Mouse (Mus musculus) limb, embryonic 11.5 days (tissue): ENCODE data around the gene Olfr749. TPM values are rescaled to one million over a fixed set of nuclear protein-coding genes. Genes with fewer than 3 reads are reported as not detected.

Source experiments
- ATAC-seq: fragments of 200-750 bp; cut with Nextera tagmentation; 2 replicates; pipeline ENCODE4 v1.8.0; 2017; ENCODE audit warnings: low read depth; ENCODE audit not compliant: insufficient number of reproducible peaks, low FRiP score, low TSS enrichment
- DNase-seq: peaks from one replicate; pipeline ENCODE4 v3.0.0-alpha.2; 2015; ENCODE audit warnings: low spot score
- H3K27ac ChIP-seq: fragments of 300-500 bp; sonication (generic); replicated peaks from 2 replicates; pipeline ENCODE4 v1.5.1; 2014; ENCODE audit warnings: low read depth, mild to moderate bottlenecking, low read length
- H3K27me3 ChIP-seq: fragments of 300-500 bp; sonication (generic); 2 replicates; pipeline ENCODE4 v1.6.1; 2014; ENCODE audit warnings: mild to moderate bottlenecking, low read length, mixed read lengths; ENCODE audit not compliant: control insufficient read depth, insufficient read depth
- H3K36me3 ChIP-seq: fragments of 300-500 bp; sonication (generic); 2 replicates; pipeline ENCODE4 v1.6.1; 2014; ENCODE audit warnings: mild to moderate bottlenecking, low read length, moderate library complexity, mixed read lengths; ENCODE audit not compliant: control insufficient read depth, insufficient read depth
- H3K4me1 ChIP-seq: fragments of 300-500 bp; sonication (generic); 2 replicates; pipeline ENCODE4 v1.6.1; 2014; ENCODE audit warnings: low read length, mixed read lengths; ENCODE audit not compliant: control insufficient read depth, insufficient read depth
- H3K4me2 ChIP-seq: fragments of 300-500 bp; sonication (generic); 2 replicates; pipeline ENCODE4 v1.6.1; 2014; ENCODE audit warnings: low read depth, mild to moderate bottlenecking, moderate library complexity; ENCODE audit not compliant: severe bottlenecking
- H3K4me3 ChIP-seq: fragments of 300-500 bp; sonication (generic); 2 replicates; pipeline ENCODE4 v1.5.1; 2014; ENCODE audit warnings: low read depth, low read length
- H3K9ac ChIP-seq: fragments of 300-500 bp; sonication (generic); 2 replicates; pipeline ENCODE4 v1.6.1; 2014; ENCODE audit warnings: mild to moderate bottlenecking, low read length
- H3K9me3 ChIP-seq: fragments of 300-500 bp; sonication (generic); 2 replicates; pipeline ENCODE4 v1.6.1; 2016; ENCODE audit warnings: low read length; ENCODE audit not compliant: control insufficient read depth
- WGBS: fragments of 180-500 bp; shearing (Covaris S2); extraction: QIAGEN DNeasy Blood & Tissue Kit; methylation state at CpG from one replicate; pipeline ENCODE4 v1.1.7; 2014; 5-methylcytosine and 5-hydroxymethylcytosine counted together
- polyA plus RNA-seq: library from polyadenylated mRNA; unstranded; fragments of >200 nt; fragmentation: Nextera tagmentation; extraction: Ambion mirVana; gene quantifications from 2 replicates; pipeline ENCODE4 v1.2.1, GENCODE M21; 2014

Gene Olfr749
- polyA plus RNA-seq, result not detected in 2 replicates

DNA sequence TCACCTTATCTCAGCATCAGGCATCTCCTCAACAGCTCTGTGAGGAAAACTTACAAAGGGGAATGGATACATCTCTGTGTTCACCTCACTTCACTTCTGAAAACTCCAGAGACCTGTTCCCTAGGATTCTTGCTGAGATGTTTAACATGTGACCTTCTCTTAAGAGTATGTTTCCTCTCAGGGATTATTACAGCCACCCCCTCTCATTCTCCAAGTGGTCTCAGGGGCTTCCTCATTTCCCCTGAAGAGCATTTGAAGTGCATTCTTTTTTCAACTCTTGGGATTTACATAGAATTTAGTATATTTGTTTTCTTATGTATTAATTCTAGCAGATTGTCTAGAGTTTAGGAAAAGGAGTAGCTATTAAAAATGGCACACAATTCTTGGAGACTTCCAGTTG, at the start of gene Olfr749:
Gene Olfr749, minus strand, starts transcription at position 101 of the 400 bp plus-strand sequence.
- Histone ChIP-seq H3K9ac (no peak within 1 kb of the TSS), H3K36me3 (no peaks in the 10 kb centered on the region), H3K27ac (no peak within 1 kb of the TSS), H3K4me3 (no peak within 1 kb of the TSS), H3K4me1 (no peaks in the 10 kb centered on the region), H3K27me3 (no peaks in the 10 kb centered on the region), H3K9me3 (no peaks in the 10 kb centered on the region), H3K4me2 (no peak within 1 kb of the TSS)
- no peak for ATAC-seq
- DNase-seq, result no peak

DNA sequence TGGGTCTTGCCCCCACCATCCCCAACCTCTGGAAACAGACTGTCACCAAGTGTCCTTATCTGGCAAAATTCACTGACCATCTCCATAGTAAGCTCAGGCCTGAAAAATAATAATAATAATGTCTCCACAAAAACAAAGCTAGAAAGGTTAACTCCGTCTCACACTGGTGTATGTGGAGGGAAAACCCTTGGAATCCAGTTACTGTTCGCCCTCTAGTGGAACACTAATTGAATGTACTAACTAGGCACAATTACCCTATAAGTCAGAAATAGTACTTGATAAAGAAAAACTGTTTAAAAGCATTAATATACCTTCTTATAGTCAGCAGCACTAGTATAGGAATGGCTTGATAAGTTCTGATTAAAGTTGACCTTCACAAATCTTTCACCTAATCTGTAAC, 43.3 kb upstream of the Olfr749 start:
- DNase-seq (no peak), ATAC-seq (no peak)
- Histone ChIP-seq H3K27ac (no peak overlapping the region), H3K9me3 (no peaks in the 10 kb centered on the region), H3K4me3 (no peak overlapping the region), H3K27me3 (no peaks in the 10 kb centered on the region), H3K36me3 (0 out of 2 replicates have a peak, but pooled peaks cover under 1% of the 10 kb centered on the region), H3K4me2 (no peak overlapping the region), H3K9ac (no peak overlapping the region), H3K4me1 (0 out of 2 replicates have a peak, but pooled peaks cover 3% of the 10 kb centered on the region)
- WGBS, result 13% methylated on average over 2 of the region's 2 CpGs

DNA sequence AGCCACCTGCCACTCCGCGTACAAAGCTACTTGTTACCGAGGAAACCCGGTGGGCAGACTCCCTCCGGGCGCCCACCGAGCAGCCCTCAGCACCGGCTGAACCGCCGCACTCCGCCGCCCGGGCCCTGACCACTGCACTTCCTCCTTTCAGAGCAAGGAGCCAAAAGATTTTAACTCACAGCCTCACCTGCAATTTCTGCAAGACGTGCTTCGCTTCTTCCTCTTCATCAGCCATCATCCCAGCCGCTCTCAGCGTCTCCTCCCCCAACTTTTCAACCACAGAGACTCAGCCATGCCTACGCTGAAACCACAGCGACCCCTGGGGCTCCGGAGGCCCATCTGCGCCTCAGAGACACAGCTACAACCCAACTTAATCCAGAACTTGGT, 40.4 kb upstream of the Olfr749 start, which contains the start of gene Ttc5:
Gene Ttc5, minus strand, starts transcription at position 269 of the 387 bp plus-strand sequence.
- ATAC-seq (peak; percentile 91), DNase-seq (peak; percentile 98)
- H3K27me3 ChIP-seq, result no peaks in the 10 kb centered on the region
- H3K36me3 ChIP-seq, result peaks cover 2% of the 10 kb centered on the region; the same call in 1 of the 2 replicates
- H3K27ac ChIP-seq, result no peak within 1 kb of the TSS
- H3K9me3 ChIP-seq, result no peaks in the 10 kb centered on the region
- H3K4me2 ChIP-seq, result peak within 1 kb of the TSS; percentile 49
- 0 out of 2 replicates have a peak, but pooled peaks cover 3% of the 10 kb centered on the region for H3K4me1 ChIP-seq
- peak within 1 kb of the TSS; percentile 75 for H3K4me3 ChIP-seq
- under 1% methylated on average over 21 of the region's 21 CpGs for WGBS
- peak within 1 kb of the TSS; percentile 81 for H3K9ac ChIP-seq

DNA sequence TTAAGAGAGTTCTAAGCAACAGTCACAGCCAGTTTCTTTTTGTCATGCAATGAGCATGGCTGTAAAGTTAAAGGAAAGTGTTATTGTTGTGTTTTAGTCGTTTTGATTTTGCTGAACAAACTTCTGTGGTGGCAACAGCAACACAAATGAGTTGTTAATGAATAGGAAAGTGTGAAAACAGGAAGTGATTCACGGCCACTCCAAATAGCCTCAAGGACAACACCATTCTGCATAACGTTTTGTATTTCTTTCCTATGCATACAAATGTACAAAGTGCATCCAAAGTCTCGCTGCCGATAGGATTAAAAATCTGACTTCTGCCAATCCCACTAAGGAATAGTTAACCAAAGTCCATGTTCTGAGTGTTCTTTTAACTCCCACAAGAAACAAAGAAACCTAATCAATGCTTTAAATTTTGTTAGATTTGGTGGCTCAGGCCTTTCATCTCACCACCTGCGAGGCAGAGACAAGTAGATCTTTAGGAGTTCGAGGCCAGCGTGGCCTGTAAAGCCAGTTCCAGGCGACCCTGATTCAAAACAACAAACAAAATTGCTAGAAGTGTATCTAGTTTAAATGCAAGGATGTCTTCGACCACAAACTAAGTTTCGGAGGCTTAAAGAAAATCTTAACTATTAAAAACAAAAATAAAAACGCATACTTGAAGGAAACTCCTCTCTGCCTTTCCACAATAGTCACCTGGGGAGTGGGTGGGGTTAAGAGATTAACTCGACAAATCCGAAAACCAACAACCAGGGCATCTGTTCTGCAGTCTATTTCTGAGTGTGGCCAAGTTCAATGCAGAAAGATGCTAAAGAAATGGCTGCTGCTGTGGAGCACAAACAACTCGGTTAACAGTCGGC, 39.7 kb upstream of the Olfr749 start:
- Histone ChIP-seq H3K36me3 (peaks cover 2% of the 10 kb centered on the region; the same call in 1 of the 2 replicates), H3K9ac (peak overlapping the region; percentile 81), H3K27ac (no peak overlapping the region), H3K4me3 (peak overlapping the region; percentile 75), H3K4me1 (0 out of 2 replicates have a peak, but pooled peaks cover 3% of the 10 kb centered on the region), H3K9me3 (no peaks in the 10 kb centered on the region), H3K27me3 (no peaks in the 10 kb centered on the region), H3K4me2 (peak overlapping the region; percentile 49)
- WGBS, result 29% methylated on average over 16 of the region's 16 CpGs
- ATAC-seq (no peak), DNase-seq (peak; percentile 38)

DNA sequence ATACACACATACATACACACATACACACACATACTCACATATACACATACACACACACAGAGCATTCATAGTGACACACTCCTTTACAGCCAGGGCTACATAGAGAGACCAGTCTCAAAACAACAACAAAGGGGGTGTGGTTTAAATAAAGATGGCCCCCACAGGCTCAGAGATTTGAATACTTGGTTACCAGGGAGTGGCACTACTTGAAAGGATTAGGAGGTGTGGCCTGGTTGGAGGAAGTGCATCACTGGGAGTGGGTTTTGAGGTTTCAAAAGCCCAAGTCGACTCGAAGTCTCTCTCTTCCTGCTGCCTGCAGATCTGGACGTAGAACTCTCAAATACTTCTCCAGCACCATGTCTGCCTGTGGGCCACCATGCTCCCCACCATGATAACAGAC, 37.3 kb upstream of the Olfr749 start:
- H3K27me3 ChIP-seq, result no peaks in the 10 kb centered on the region
- no peak overlapping the region for H3K9ac ChIP-seq
- H3K4me1 ChIP-seq, result 0 out of 2 replicates have a peak, but pooled peaks cover 3% of the 10 kb centered on the region
- ATAC-seq (no peak), DNase-seq (no peak)
- peaks cover 4% of the 10 kb centered on the region; the same call in 1 of the 2 replicates for H3K36me3 ChIP-seq
- H3K4me2 ChIP-seq, result no peak overlapping the region
- 89% methylated on average over 3 of the region's 3 CpGs for WGBS
- H3K9me3 ChIP-seq, result no peaks in the 10 kb centered on the region
- H3K27ac ChIP-seq, result no peak overlapping the region
- no peak overlapping the region for H3K4me3 ChIP-seq

DNA sequence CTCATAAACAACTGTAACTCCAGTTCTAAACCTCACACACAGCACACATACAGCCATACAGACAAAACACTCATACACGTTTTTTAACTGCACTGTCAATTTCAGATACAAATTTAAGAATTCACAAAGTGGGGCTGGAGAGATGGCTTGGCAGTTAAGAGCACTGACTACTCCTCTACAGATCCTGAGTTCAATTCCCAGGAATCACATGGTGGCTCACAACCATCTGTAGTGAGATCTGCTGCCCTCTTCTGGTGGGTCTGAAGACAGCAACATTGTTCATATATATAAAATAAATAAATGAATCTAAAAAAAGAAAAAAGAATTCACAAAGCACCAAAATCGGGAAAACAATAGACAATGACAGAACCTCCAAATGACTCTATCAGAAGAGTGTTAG, 26.4 kb upstream of the Olfr749 start:
- Histone ChIP-seq H3K27ac (no peak overlapping the region), H3K4me2 (no peak overlapping the region), H3K9me3 (no peaks in the 10 kb centered on the region), H3K27me3 (no peaks in the 10 kb centered on the region), H3K4me1 (no peaks in the 10 kb centered on the region), H3K9ac (no peak overlapping the region), H3K36me3 (peaks cover 6% of the 10 kb centered on the region), H3K4me3 (no peak overlapping the region)
- DNase-seq (no peak), ATAC-seq (no peak)
- WGBS, result 83% methylated on average over 2 of the region's 2 CpGs

DNA sequence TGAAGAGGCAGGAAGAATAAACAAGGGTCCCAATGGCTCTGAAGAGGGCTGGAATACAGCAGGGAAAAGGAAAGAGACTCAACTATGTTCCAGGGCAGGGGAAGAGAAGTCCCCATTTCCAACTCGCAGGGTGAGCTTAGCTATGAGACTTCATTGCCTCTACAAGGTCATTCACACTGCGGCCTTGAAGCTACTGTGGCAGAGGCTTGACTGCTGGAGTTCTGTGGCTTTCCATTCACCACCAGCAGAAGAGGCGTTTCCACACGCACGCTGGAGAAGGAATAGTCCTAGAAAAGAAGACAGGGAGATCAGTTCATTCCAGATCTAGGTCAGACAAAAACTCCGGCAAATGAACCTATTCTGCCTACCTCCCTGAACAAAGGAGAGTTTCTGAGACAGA, 20.8 kb upstream of the Olfr749 start:
- H3K4me3 ChIP-seq, result no peak overlapping the region
- H3K27ac ChIP-seq, result no peak overlapping the region
- 92% methylated on average over 6 of the region's 6 CpGs for WGBS
- no peak overlapping the region for H3K9ac ChIP-seq
- H3K4me2 ChIP-seq, result no peak overlapping the region
- H3K27me3 ChIP-seq, result no peaks in the 10 kb centered on the region
- H3K36me3 ChIP-seq, result peaks cover 7% of the 10 kb centered on the region
- DNase-seq (no peak), ATAC-seq (no peak)
- no peaks in the 10 kb centered on the region for H3K4me1 ChIP-seq
- no peaks in the 10 kb centered on the region for H3K9me3 ChIP-seq

DNA sequence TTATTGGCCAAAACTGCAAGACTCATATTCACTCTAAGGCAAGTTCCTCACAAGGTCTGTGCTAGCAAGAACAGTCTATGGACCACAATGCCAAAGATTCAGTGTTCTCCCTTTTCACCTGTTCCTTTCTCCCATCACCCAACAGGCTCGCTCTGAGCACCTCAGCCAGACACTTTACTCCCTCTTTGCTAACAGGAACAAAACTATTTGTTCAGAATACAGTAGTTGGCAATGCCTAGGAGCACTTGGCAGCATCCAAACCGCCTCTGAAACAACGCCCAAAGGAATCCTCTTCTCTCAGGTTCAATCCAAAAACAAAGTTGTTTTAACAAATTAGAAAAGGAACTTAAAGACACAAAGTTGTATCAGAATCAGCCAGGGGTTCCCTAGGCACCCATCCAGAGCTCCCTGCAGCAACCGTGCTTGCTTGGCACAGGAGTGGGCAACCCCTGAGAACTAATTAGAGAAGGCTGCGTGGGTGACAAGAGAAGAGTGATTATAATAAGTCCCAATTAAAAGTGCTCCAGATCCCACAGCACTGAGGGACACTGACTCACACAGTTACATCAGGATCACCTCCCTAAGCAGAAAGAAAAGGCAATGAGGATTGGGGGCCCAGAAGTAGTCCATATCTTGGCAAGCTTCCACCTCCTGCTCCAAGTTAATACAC, 13.7 kb upstream of the Olfr749 start:
- Histone ChIP-seq H3K4me2 (no peak overlapping the region), H3K9me3 (no peaks in the 10 kb centered on the region), H3K4me1 (no peaks in the 10 kb centered on the region), H3K36me3 (no peaks in the 10 kb centered on the region), H3K27ac (no peak overlapping the region), H3K4me3 (no peak overlapping the region), H3K9ac (no peak overlapping the region), H3K27me3 (no peaks in the 10 kb centered on the region)
- 78% methylated on average over 5 of the region's 5 CpGs for WGBS
- DNase-seq, result no peak
- ATAC-seq, result no peak
